Mouse (Mus musculus): ENCODE measurements around the gene Gsdme. TPM values are rescaled to one million over a fixed set of nuclear protein-coding genes. Genes with fewer than 3 reads are reported as not detected.

Gene Gsdme
- polyA plus RNA-seq, 1 experiment from 2014 or later, result 62.3 TPM

GRCm38 (mm10) chr6:50192822-50193221 is 70.8 kb downstream of the Gsdme start:
- H3K4me2 ChIP-seq (ENCODE audit: low read depth, low read length, severe bottlenecking), result no peak overlapping the region
- DNase-seq (ENCODE audit: low spot score), result no peak
- 92% methylated on average over 3 of the region's 3 CpGs for WGBS
- no peak overlapping the region for H3K9ac ChIP-seq (ENCODE audit: low read length)
- no peaks in the 10 kb centered on the region for H3K27me3 ChIP-seq (ENCODE audit: control insufficient read depth, insufficient read depth, low read length)
- H3K9me3 ChIP-seq (ENCODE audit: control insufficient read depth, low read length), result no peaks in the 10 kb centered on the region
- no peak overlapping the region for H3K27ac ChIP-seq (ENCODE audit: low read depth, low read length)
- H3K4me1 ChIP-seq (replicated peaks; ENCODE audit: control insufficient read depth, insufficient read depth, low read length), result no peaks in the 10 kb centered on the region
- H3K4me3 ChIP-seq (ENCODE audit: low read depth, low read length), result no peak overlapping the region
- no peaks in the 10 kb centered on the region; the same call in 1 of the 2 replicates for H3K36me3 ChIP-seq (ENCODE audit: control insufficient read depth, insufficient read depth, low read length)
- ATAC-seq (replicated peaks; ENCODE audit: low FRiP score), result no peak

GRCm38 (mm10) chr6:50192169-50192568 is 71.5 kb downstream of the Gsdme start:
- H3K9me3 ChIP-seq (ENCODE audit: control insufficient read depth, low read length), result no peaks in the 10 kb centered on the region
- H3K27ac ChIP-seq (ENCODE audit: low read depth, low read length), result no peak overlapping the region
- no peaks in the 10 kb centered on the region for H3K27me3 ChIP-seq (ENCODE audit: control insufficient read depth, insufficient read depth, low read length)
- no peak overlapping the region for H3K4me3 ChIP-seq (ENCODE audit: low read depth, low read length)
- H3K4me2 ChIP-seq (ENCODE audit: low read depth, low read length, severe bottlenecking), result no peak overlapping the region
- H3K9ac ChIP-seq (ENCODE audit: low read length), result no peak overlapping the region
- no peak for ATAC-seq (replicated peaks; ENCODE audit: low FRiP score)
- no peak for DNase-seq (ENCODE audit: low spot score)
- 67% methylated on average over 1 of the region's 1 CpGs for WGBS
- H3K4me1 ChIP-seq (replicated peaks; ENCODE audit: control insufficient read depth, insufficient read depth, low read length), result no peaks in the 10 kb centered on the region
- no peaks in the 10 kb centered on the region; the same call in 1 of the 2 replicates for H3K36me3 ChIP-seq (ENCODE audit: control insufficient read depth, insufficient read depth, low read length)

- Histone ChIP-seq H3K9ac (ENCODE audit: low read length) (no peak overlapping the region), H3K4me1 (replicated peaks; ENCODE audit: control insufficient read depth, insufficient read depth, low read length) (no peaks in the 10 kb centered on the region), H3K27me3 (ENCODE audit: control insufficient read depth, insufficient read depth, low read length) (no peaks in the 10 kb centered on the region), H3K4me2 (ENCODE audit: low read depth, low read length, severe bottlenecking) (no peak overlapping the region), H3K27ac (ENCODE audit: low read depth, low read length) (no peak overlapping the region), H3K9me3 (ENCODE audit: control insufficient read depth, low read length) (no peaks in the 10 kb centered on the region), H3K36me3 (ENCODE audit: control insufficient read depth, insufficient read depth, low read length) (no peaks in the 10 kb centered on the region; the same call in 1 of the 2 replicates), H3K4me3 (ENCODE audit: low read depth, low read length) (no peak overlapping the region)
- WGBS, result 94% methylated on average over 3 of the region's 3 CpGs
- ATAC-seq (replicated peaks; ENCODE audit: low FRiP score), result no peak
- DNase-seq (ENCODE audit: low spot score), result no peak
These were observed 72.1 kb downstream of the Gsdme start for GRCm38 (mm10) chr6:50191605-50192004.

DNA sequence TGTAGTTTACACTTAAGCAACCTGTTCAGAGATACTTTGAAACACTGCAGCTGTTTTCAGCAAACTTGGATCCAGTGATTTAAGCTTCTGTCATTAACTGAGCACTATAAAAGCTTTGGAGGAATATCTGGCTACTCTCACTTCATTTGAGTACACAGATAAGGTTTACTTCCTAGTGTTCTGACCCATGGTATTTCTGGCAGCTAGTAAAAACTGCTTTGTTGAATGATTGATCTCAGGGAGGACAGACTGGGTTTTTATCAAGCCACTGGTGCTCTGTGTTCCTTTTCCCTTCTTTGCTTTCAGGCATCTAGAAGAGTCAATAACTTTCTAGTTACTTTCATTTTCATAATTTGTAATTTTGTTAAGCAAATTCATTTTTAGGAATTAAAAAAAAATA is 74.3 kb downstream of the Gsdme start:
- H3K4me2 ChIP-seq (ENCODE audit: low read depth, low read length, severe bottlenecking), result no peak overlapping the region
- H3K27ac ChIP-seq (ENCODE audit: low read depth, low read length), result no peak overlapping the region
- no peak overlapping the region for H3K4me3 ChIP-seq (ENCODE audit: low read depth, low read length)
- H3K27me3 ChIP-seq (ENCODE audit: control insufficient read depth, insufficient read depth, low read length), result no peaks in the 10 kb centered on the region
- no peaks in the 10 kb centered on the region for H3K4me1 ChIP-seq (replicated peaks; ENCODE audit: control insufficient read depth, insufficient read depth, low read length)
- ATAC-seq (replicated peaks; ENCODE audit: low FRiP score) (no peak), DNase-seq (ENCODE audit: low spot score) (no peak)
- H3K9ac ChIP-seq (ENCODE audit: low read length), result no peak overlapping the region
- H3K9me3 ChIP-seq (ENCODE audit: control insufficient read depth, low read length), result no peaks in the 10 kb centered on the region
- H3K36me3 ChIP-seq (ENCODE audit: control insufficient read depth, insufficient read depth, low read length), result no peaks in the 10 kb centered on the region; the same call in 1 of the 2 replicates

GRCm38 (mm10) chr6:50187955-50188354 is 75.7 kb downstream of the Gsdme start:
- H3K4me2 ChIP-seq (ENCODE audit: low read depth, low read length, severe bottlenecking), result no peak overlapping the region
- no peak for ATAC-seq (replicated peaks; ENCODE audit: low FRiP score)
- no peak overlapping the region for H3K27ac ChIP-seq (ENCODE audit: low read depth, low read length)
- no peaks in the 10 kb centered on the region for H3K4me1 ChIP-seq (replicated peaks; ENCODE audit: control insufficient read depth, insufficient read depth, low read length)
- no peaks in the 10 kb centered on the region for H3K27me3 ChIP-seq (ENCODE audit: control insufficient read depth, insufficient read depth, low read length)
- H3K9ac ChIP-seq (ENCODE audit: low read length), result no peak overlapping the region
- no peaks in the 10 kb centered on the region; the same call in 1 of the 2 replicates for H3K36me3 ChIP-seq (ENCODE audit: control insufficient read depth, insufficient read depth, low read length)
- 90% methylated on average over 4 of the region's 4 CpGs for WGBS
- no peaks in the 10 kb centered on the region for H3K9me3 ChIP-seq (ENCODE audit: control insufficient read depth, low read length)
- H3K4me3 ChIP-seq (ENCODE audit: low read depth, low read length), result no peak overlapping the region
- DNase-seq (ENCODE audit: low spot score), result no peak

- 86% methylated on average over 4 of the region's 4 CpGs for WGBS
- no peak overlapping the region for H3K4me2 ChIP-seq (ENCODE audit: low read depth, low read length, severe bottlenecking)
- no peak overlapping the region for H3K9ac ChIP-seq (ENCODE audit: low read length)
- no peaks in the 10 kb centered on the region for H3K9me3 ChIP-seq (ENCODE audit: control insufficient read depth, low read length)
- H3K36me3 ChIP-seq (ENCODE audit: control insufficient read depth, insufficient read depth, low read length), result no peaks in the 10 kb centered on the region; the same call in 1 of the 2 replicates
- no peak overlapping the region for H3K27ac ChIP-seq (ENCODE audit: low read depth, low read length)
- ATAC-seq (replicated peaks; ENCODE audit: low FRiP score), result no peak
- H3K4me3 ChIP-seq (ENCODE audit: low read depth, low read length), result no peak overlapping the region
- H3K27me3 ChIP-seq (ENCODE audit: control insufficient read depth, insufficient read depth, low read length), result no peaks in the 10 kb centered on the region
- DNase-seq (ENCODE audit: low spot score), result no peak
- no peaks in the 10 kb centered on the region for H3K4me1 ChIP-seq (replicated peaks; ENCODE audit: control insufficient read depth, insufficient read depth, low read length)
These were observed 83.5 kb downstream of the Gsdme start for GRCm38 (mm10) chr6:50180189-50180588.

DNA sequence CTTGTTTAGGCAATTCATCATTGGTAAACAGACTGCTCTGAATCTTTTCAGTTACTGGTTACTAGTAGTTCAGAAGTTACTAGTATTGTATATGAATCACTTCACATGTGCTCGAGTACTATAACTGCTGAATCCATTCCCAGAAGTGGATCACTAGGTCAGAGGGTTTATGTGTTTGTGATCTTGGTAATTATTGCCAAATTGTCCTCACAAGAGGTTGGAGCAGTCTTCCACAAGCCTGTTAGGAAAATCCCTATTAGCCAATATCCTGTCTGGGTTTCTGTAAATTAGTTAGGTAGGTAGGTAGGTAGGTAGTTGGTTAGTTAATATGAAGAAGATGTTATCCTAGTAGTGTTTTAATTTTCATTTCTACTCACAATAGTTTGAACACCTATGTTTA is 87.9 kb downstream of the Gsdme start:
- no peak for ATAC-seq (replicated peaks; ENCODE audit: low FRiP score)
- DNase-seq (ENCODE audit: low spot score), result no peak
- 86% methylated on average over 1 of the region's 1 CpGs for WGBS
- no peak overlapping the region for H3K4me3 ChIP-seq (ENCODE audit: low read depth, low read length)
- H3K4me2 ChIP-seq (ENCODE audit: low read depth, low read length, severe bottlenecking), result no peak overlapping the region
- no peaks in the 10 kb centered on the region for H3K9me3 ChIP-seq (ENCODE audit: control insufficient read depth, low read length)
- H3K27me3 ChIP-seq (ENCODE audit: control insufficient read depth, insufficient read depth, low read length), result no peaks in the 10 kb centered on the region
- H3K9ac ChIP-seq (ENCODE audit: low read length), result no peak overlapping the region
- H3K4me1 ChIP-seq (replicated peaks; ENCODE audit: control insufficient read depth, insufficient read depth, low read length), result no peaks in the 10 kb centered on the region
- H3K27ac ChIP-seq (ENCODE audit: low read depth, low read length), result no peak overlapping the region
- no peaks in the 10 kb centered on the region for H3K36me3 ChIP-seq (ENCODE audit: control insufficient read depth, insufficient read depth, low read length)

GRCm38 (mm10) chr6:50169771-50170170 is 93.9 kb downstream of the Gsdme start:
- Histone ChIP-seq H3K4me2 (ENCODE audit: low read depth, low read length, severe bottlenecking) (no peak overlapping the region), H3K9me3 (ENCODE audit: control insufficient read depth, low read length) (no peaks in the 10 kb centered on the region), H3K27ac (ENCODE audit: low read depth, low read length) (no peak overlapping the region), H3K27me3 (ENCODE audit: control insufficient read depth, insufficient read depth, low read length) (no peaks in the 10 kb centered on the region), H3K4me3 (ENCODE audit: low read depth, low read length) (no peak overlapping the region), H3K36me3 (ENCODE audit: control insufficient read depth, insufficient read depth, low read length) (no peaks in the 10 kb centered on the region), H3K4me1 (replicated peaks; ENCODE audit: control insufficient read depth, insufficient read depth, low read length) (no peaks in the 10 kb centered on the region), H3K9ac (ENCODE audit: low read length) (no peak overlapping the region)
- no peak for ATAC-seq (replicated peaks; ENCODE audit: low FRiP score)
- DNase-seq (ENCODE audit: low spot score), result no peak

- no peaks in the 10 kb centered on the region for H3K36me3 ChIP-seq (ENCODE audit: control insufficient read depth, insufficient read depth, low read length)
- H3K27ac ChIP-seq (ENCODE audit: low read depth, low read length), result no peak overlapping the region
- WGBS, result 92% methylated on average over 4 of the region's 4 CpGs
- no peak overlapping the region for H3K4me3 ChIP-seq (ENCODE audit: low read depth, low read length)
- no peaks in the 10 kb centered on the region for H3K27me3 ChIP-seq (ENCODE audit: control insufficient read depth, insufficient read depth, low read length)
- no peaks in the 10 kb centered on the region for H3K4me1 ChIP-seq (replicated peaks; ENCODE audit: control insufficient read depth, insufficient read depth, low read length)
- no peak overlapping the region for H3K4me2 ChIP-seq (ENCODE audit: low read depth, low read length, severe bottlenecking)
- ATAC-seq (replicated peaks; ENCODE audit: low FRiP score) (no peak), DNase-seq (ENCODE audit: low spot score) (no peak)
- no peaks in the 10 kb centered on the region for H3K9me3 ChIP-seq (ENCODE audit: control insufficient read depth, low read length)
- H3K9ac ChIP-seq (ENCODE audit: low read length), result no peak overlapping the region
These were observed 94.8 kb downstream of the Gsdme start for GRCm38 (mm10) chr6:50168821-50169220.

Measured in forebrain, embryonic 11.5 days (tissue).